Mouse (Mus musculus): ENCODE results near the gene Tmem191c. TPM values are rescaled to one million over a fixed set of nuclear protein-coding genes. Genes with fewer than 3 reads are reported as not detected.
"Not testable (repeated sequence)": the region's sequence is repeated elsewhere in the genome, so short reads cannot be mapped to it uniquely, and the experiment has no call there.

The Tmem191c gene
- 6.7 and 6.8 TPM in 2 replicates for polyA plus RNA-seq (2014; fragmentation: Nextera tagmentation; extraction: Ambion mirVana)

DNA sequence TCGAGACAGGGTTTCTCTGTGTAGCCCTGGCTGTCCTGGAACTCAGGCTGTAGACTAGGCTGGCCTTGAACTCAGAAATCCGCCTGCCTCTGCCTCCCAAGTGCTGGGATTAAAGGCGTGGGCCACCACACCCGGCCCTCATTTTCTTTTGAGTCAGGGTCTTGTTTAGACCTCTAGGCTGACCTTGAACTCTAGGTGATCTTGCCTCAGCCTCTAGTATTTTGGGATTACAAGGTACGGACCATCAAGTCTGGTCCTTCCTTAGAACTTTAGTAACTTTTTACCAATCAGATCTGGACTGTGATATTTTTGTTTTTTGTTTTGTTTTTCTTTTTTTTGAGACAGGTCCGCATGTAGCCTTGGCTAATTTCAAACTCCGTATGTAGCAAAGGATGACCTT is at the start of gene Tmem191c:
Gene Tmem191c, plus strand, starts transcription at position 357 of the 400 bp plus-strand sequence.
- H3K27ac ChIP-seq (ENCODE audit: low read depth, low read length), result no peak within 1 kb of the TSS
- peaks cover 25% of the 10 kb centered on the region for H3K27me3 ChIP-seq (ENCODE audit: control insufficient read depth, insufficient read depth, low read length)
- H3K4me2 ChIP-seq (ENCODE audit: low read depth), result peak within 1 kb of the TSS; percentile 88
- H3K4me1 ChIP-seq (ENCODE audit: control insufficient read depth, insufficient read depth, low read length), result peaks cover 10% of the 10 kb centered on the region
- H3K9me3 ChIP-seq (ENCODE audit: control insufficient read depth, low read length), result peaks cover 2% of the 10 kb centered on the region; the same call in 1 of the 2 replicates
- WGBS, result 60% methylated on average over 7 of the region's 7 CpGs
- DNase-seq (ENCODE audit: low spot score) (no peak), ATAC-seq (ENCODE audit: insufficient read depth, low FRiP score, low TSS enrichment) (no peak)
- H3K9ac ChIP-seq (ENCODE audit: low read length), result peak within 1 kb of the TSS; percentile 66
- H3K4me3 ChIP-seq (ENCODE audit: low read depth, low read length), result peak within 1 kb of the TSS; percentile 51
- H3K36me3 ChIP-seq (ENCODE audit: control insufficient read depth, insufficient read depth, low read length), result no peaks in the 10 kb centered on the region; the same call in 1 of the 2 replicates

DNA sequence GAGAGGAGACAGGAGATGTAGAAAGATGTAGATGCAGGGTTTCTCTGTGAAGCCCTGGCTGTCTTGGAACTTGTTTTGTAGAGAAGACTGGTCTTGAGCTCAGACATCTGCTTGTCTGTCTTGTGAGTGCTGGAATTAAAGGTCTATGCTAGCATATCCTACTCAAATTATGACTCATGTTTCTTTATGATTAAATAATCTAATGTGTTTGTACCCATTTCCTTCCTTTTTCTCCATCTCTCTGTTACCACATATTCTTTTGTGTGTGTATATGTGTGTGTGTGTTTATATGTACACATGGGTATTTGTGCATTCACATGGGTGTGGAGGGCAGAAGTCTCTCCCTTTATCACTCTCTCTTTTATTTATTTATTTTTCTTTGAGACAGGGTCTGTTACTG is 49.4 kb upstream of the Tmem191c start:
- H3K9ac ChIP-seq (ENCODE audit: low read length), result no peak overlapping the region
- H3K36me3 ChIP-seq (ENCODE audit: control insufficient read depth, insufficient read depth, low read length), result no peaks in the 10 kb centered on the region
- H3K4me3 ChIP-seq (ENCODE audit: low read depth, low read length), result no peak overlapping the region
- no peak for DNase-seq (ENCODE audit: low spot score)
- no peak overlapping the region for H3K4me2 ChIP-seq (ENCODE audit: low read depth)
- H3K27ac ChIP-seq (ENCODE audit: low read depth, low read length), result no peak overlapping the region
- no peaks in the 10 kb centered on the region for H3K9me3 ChIP-seq (ENCODE audit: control insufficient read depth, low read length)
- H3K4me1 ChIP-seq (ENCODE audit: control insufficient read depth, insufficient read depth, low read length), result no peaks in the 10 kb centered on the region
- no peaks in the 10 kb centered on the region for H3K27me3 ChIP-seq (ENCODE audit: control insufficient read depth, insufficient read depth, low read length)
- ATAC-seq (ENCODE audit: insufficient read depth, low FRiP score, low TSS enrichment), result no peak

DNA sequence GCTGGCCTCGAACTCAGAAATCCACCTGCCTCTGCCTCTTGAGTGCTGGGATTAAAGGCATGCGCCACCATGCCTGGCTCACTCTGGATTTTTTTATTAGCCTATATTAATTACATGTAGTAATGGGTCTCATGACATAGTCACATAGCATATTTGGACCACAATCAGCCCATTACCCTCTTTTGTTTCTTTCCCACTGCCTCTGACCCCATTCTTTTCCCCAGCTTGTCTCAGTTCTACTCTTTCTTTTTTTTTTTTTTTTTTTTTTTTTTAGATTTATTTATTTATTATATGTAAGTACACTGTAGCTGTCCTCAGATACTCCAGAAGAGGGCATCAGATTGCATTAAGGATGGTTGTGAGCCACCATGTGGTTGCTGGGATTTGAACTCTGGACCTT is 44.4 kb upstream of the Tmem191c start:
- 91% methylated on average over 2 of the region's 2 CpGs for WGBS
- H3K4me2 ChIP-seq (ENCODE audit: low read depth); H3K9me3 ChIP-seq (ENCODE audit: control insufficient read depth, low read length); H3K4me3 ChIP-seq (ENCODE audit: low read depth, low read length); DNase-seq (ENCODE audit: low spot score); H3K27me3 ChIP-seq (ENCODE audit: control insufficient read depth, insufficient read depth, low read length); ATAC-seq (ENCODE audit: insufficient read depth, low FRiP score, low TSS enrichment); H3K27ac ChIP-seq (ENCODE audit: low read depth, low read length); H3K36me3 ChIP-seq (ENCODE audit: control insufficient read depth, insufficient read depth, low read length); H3K9ac ChIP-seq (ENCODE audit: low read length): not testable (repeated sequence)
- peaks cover 16% of the 10 kb centered on the region for H3K4me1 ChIP-seq (ENCODE audit: control insufficient read depth, insufficient read depth, low read length)

DNA sequence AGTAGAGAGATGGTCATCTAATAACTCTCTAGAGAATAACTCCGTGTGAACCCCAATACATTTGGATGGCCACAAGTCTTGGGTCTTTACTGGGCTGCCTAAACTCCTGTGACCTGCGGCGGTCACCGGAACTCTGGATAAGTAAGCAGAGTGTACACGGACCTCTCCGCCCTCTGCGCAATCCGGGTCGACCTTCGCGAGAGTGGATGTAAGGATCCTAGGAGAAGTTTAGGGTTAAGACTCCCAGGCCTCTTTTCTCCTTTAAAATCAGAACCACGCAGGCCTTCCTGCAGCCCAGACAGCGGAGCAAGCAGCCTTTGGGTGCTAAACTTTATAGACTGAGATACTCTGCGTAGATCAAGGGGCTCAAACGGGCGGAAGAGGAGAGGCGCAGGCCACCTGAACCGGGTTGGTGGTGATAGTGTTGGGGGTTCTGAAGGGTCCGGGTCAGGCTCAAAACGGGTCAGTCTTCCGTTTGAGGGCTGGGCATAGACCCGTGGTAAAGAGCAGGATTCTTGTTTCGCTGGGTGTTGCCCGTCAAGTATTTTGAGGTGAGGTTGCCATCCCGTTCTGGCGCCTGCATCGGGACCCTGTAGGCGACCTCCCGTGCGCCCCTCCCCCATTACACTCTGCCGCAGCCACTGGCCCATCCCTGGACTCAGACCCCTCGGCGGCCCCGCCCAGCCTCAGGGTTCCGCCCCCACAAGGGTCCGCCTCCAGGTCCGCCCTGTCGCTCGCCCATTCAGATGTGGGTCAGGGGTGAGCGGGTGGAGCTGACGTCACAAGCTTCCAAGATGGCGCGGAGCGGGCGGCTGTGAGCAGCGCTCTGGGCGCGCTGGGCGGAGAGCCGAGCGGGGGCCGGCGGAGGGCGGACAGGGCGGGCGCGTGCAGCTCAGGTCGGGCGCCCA is 42.8 kb upstream of the Tmem191c start, which contains the start of gene Hic2:
Gene Hic2, plus strand, starts transcription at position 779 of the 908 bp plus-strand sequence.
- Histone ChIP-seq H3K27me3 (ENCODE audit: control insufficient read depth, insufficient read depth, low read length) (no peaks in the 10 kb centered on the region), H3K9ac (ENCODE audit: low read length) (peak within 1 kb of the TSS; percentile 94), H3K9me3 (ENCODE audit: control insufficient read depth, low read length) (no peaks in the 10 kb centered on the region), H3K4me1 (ENCODE audit: control insufficient read depth, insufficient read depth, low read length) (peaks cover 16% of the 10 kb centered on the region), H3K27ac (ENCODE audit: low read depth, low read length) (peak within 1 kb of the TSS; percentile 93), H3K4me3 (ENCODE audit: low read depth, low read length) (peak within 1 kb of the TSS; percentile 89), H3K4me2 (ENCODE audit: low read depth) (peak within 1 kb of the TSS; percentile 80), H3K36me3 (ENCODE audit: control insufficient read depth, insufficient read depth, low read length) (no peaks in the 10 kb centered on the region)
- ATAC-seq (ENCODE audit: insufficient read depth, low FRiP score, low TSS enrichment) (peak; percentile 98), DNase-seq (ENCODE audit: low spot score) (peak; percentile 98)
- under 1% methylated on average over 54 of the region's 59 CpGs for WGBS

DNA sequence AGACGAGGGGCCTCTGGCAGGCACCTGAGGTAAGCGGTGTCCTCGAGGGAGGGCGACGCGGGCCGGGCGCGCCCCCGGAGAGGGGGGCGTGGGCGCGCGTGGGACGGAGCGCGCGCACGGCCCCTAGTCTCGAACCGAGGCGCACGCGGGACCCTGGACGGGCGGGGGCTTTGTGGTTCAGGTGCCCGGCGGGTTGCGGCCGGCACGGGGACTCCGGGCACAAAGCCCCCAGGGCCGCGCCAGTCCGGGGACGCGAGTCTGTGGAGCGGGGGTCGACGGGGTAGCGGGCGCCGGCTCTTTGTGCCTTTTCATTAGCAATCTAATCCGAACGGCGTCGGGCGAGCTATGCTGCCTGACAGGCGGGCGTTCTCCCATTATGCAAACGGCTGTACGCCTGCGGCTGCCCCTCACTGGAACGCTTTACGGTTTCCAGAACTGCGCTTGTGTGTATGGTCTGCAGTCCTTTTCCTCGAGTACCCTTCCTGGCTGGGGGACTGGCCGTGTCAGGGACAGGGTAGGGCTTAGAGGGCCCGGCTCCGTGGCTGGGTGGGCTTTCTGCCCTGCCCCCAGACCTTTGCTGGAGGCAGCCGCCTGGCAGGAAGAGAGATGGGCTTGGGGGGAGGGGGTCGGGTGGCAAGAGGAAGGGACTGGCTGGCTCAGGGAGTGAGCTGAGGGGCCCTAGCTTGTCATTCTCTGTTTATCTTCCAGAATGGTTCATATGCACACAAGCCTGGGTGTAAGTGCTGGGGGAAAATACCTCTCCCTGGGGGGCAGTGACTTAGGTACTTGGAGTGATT is 42.0 kb upstream of the Tmem191c start:
- Histone ChIP-seq H3K9me3 (ENCODE audit: control insufficient read depth, low read length) (no peaks in the 10 kb centered on the region), H3K4me1 (ENCODE audit: control insufficient read depth, insufficient read depth, low read length) (peaks cover 16% of the 10 kb centered on the region), H3K4me2 (ENCODE audit: low read depth) (peak overlapping the region; percentile 80), H3K27ac (ENCODE audit: low read depth, low read length) (peak overlapping the region; percentile 93), H3K36me3 (ENCODE audit: control insufficient read depth, insufficient read depth, low read length) (no peaks in the 10 kb centered on the region), H3K9ac (ENCODE audit: low read length) (peak overlapping the region; percentile 94), H3K27me3 (ENCODE audit: control insufficient read depth, insufficient read depth, low read length) (no peaks in the 10 kb centered on the region), H3K4me3 (ENCODE audit: low read depth, low read length) (peak overlapping the region; percentile 89)
- DNase-seq (ENCODE audit: low spot score) (peak; percentile 82), ATAC-seq (ENCODE audit: insufficient read depth, low FRiP score, low TSS enrichment) (peak; percentile 73)
- under 1% methylated on average over 61 of the region's 62 CpGs for WGBS

DNA sequence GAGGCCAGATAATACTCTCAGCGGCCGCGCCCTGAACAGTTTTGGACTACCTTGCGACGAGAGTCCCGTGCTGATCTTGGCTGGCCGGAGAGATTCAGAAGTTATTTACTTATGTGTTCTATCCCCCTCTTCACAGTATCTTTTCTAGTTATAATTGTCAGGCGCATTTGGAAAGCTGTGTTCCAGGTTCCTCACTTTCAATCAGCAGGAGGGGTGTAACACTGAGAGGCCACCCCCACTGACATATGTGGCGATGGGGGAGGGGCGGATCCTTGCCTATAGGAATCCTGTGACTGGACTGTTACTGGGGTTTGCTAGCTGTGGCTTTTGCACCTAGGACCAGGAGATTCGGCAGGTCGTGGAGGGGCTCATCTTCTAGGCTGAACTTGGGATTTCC is 41.4 kb upstream of the Tmem191c start:
- H3K27me3 ChIP-seq (ENCODE audit: control insufficient read depth, insufficient read depth, low read length), result no peaks in the 10 kb centered on the region
- peaks cover 16% of the 10 kb centered on the region for H3K4me1 ChIP-seq (ENCODE audit: control insufficient read depth, insufficient read depth, low read length)
- H3K36me3 ChIP-seq (ENCODE audit: control insufficient read depth, insufficient read depth, low read length), result no peaks in the 10 kb centered on the region
- peak overlapping the region; percentile 89 for H3K4me3 ChIP-seq (ENCODE audit: low read depth, low read length)
- H3K4me2 ChIP-seq (ENCODE audit: low read depth), result peak overlapping the region; percentile 80
- peak overlapping the region; percentile 94 for H3K9ac ChIP-seq (ENCODE audit: low read length)
- peak overlapping the region; percentile 93 for H3K27ac ChIP-seq (ENCODE audit: low read depth, low read length)
- ATAC-seq (ENCODE audit: insufficient read depth, low FRiP score, low TSS enrichment), result no peak
- peak; percentile 69 for DNase-seq (ENCODE audit: low spot score)
- 3% methylated on average over 12 of the region's 12 CpGs for WGBS
- no peaks in the 10 kb centered on the region for H3K9me3 ChIP-seq (ENCODE audit: control insufficient read depth, low read length)

DNA sequence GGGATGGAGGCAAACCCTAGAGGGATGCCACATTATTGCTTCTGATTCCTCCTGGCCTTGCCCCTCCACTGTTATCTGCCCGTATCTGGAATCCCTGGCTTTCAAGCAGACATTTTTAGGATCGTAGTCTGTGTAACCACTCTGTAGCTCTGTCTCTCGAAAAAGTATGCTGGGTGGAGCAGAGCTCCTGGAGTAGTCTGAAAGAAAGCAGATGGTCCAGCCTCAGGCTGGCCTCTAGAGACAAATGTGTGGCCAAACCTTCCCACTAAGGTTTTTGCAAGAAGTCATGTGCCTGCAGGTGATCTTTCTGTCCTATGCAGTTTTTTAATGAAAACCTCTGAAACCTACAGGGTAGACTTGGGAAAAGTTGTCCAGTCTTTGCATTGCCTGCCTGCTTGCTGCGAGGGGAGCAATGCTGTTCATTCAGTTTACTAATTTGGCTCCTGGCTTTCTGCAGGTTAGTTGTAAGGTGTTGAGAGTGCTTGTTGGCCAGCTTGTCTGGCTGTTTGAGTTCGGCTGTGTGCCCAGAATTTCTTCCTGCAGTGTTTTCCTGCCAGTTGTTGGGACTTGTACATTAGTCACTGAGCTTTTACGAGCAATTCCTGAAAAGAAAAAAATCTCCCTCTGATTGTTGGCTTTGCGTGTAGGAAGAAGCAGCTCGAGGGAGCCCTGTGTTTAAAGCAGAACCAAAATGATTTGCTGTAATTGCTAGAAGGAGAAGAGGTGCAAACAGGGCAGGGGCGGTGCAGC is 40.8 kb upstream of the Tmem191c start:
- Histone ChIP-seq H3K36me3 (ENCODE audit: control insufficient read depth, insufficient read depth, low read length) (no peaks in the 10 kb centered on the region), H3K4me2 (ENCODE audit: low read depth) (peak overlapping the region; percentile 80), H3K4me1 (ENCODE audit: control insufficient read depth, insufficient read depth, low read length) (peaks cover 16% of the 10 kb centered on the region), H3K4me3 (ENCODE audit: low read depth, low read length) (peak overlapping the region; percentile 89), H3K27ac (ENCODE audit: low read depth, low read length) (no peak overlapping the region), H3K9me3 (ENCODE audit: control insufficient read depth, low read length) (no peaks in the 10 kb centered on the region), H3K9ac (ENCODE audit: low read length) (peak overlapping the region; percentile 94), H3K27me3 (ENCODE audit: control insufficient read depth, insufficient read depth, low read length) (no peaks in the 10 kb centered on the region)
- no peak for ATAC-seq (ENCODE audit: insufficient read depth, low FRiP score, low TSS enrichment)
- DNase-seq (ENCODE audit: low spot score), result no peak
- 58% methylated on average over 9 of the region's 9 CpGs for WGBS

DNA sequence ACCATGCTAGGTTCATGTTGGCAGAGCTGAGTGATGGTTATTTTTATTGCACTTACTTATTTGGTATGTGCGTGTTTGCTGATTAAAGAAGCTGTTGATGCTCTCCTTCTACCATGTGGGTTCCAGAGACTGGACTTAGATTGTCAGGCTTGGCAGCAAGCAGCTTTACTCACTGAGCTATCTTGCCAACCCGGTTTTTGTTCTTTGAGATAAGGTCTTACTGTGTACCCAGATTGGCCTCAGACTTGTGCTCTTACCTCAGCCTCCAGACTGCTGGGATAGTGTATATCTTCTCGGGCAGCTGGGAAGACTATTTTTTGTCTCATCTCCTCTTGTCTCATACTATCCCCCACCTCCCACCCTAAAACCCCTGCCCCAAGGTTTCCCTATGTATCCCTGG is 38.2 kb upstream of the Tmem191c start:
- H3K4me2 ChIP-seq (ENCODE audit: low read depth), result no peak overlapping the region
- H3K4me1 ChIP-seq (ENCODE audit: control insufficient read depth, insufficient read depth, low read length), result peaks cover 16% of the 10 kb centered on the region
- no peaks in the 10 kb centered on the region for H3K9me3 ChIP-seq (ENCODE audit: control insufficient read depth, low read length)
- H3K36me3 ChIP-seq (ENCODE audit: control insufficient read depth, insufficient read depth, low read length), result no peaks in the 10 kb centered on the region
- ATAC-seq (ENCODE audit: insufficient read depth, low FRiP score, low TSS enrichment) (no peak), DNase-seq (ENCODE audit: low spot score) (no peak)
- 83% methylated on average over 3 of the region's 3 CpGs for WGBS
- no peaks in the 10 kb centered on the region for H3K27me3 ChIP-seq (ENCODE audit: control insufficient read depth, insufficient read depth, low read length)
- no peak overlapping the region for H3K9ac ChIP-seq (ENCODE audit: low read length)
- no peak overlapping the region for H3K4me3 ChIP-seq (ENCODE audit: low read depth, low read length)
- H3K27ac ChIP-seq (ENCODE audit: low read depth, low read length), result no peak overlapping the region
